Mouse (Mus musculus): ENCODE measurements around the gene Tmem200b. TPM values are rescaled to one million over a fixed set of nuclear protein-coding genes. Genes with fewer than 3 reads are reported as not detected.

Gene Tmem200b
- total RNA-seq, 2 experiments from 2014 or later, result not detected

- ATAC-seq (replicated peaks; ENCODE audit: poor library complexity, severe bottlenecking), result no peak
Measured at GRCm38 (mm10) chr4:131907912-131908311, 13.7 kb upstream of the Tmem200b start.

GRCm38 (mm10) chr4:131910237-131910994, 11.2 kb upstream of the Tmem200b start:
- ATAC-seq (replicated peaks; ENCODE audit: poor library complexity, severe bottlenecking), result peak; percentile 84

GRCm38 (mm10) chr4:131911521-131911920, 10.1 kb upstream of the Tmem200b start:
- no peak for ATAC-seq (replicated peaks; ENCODE audit: poor library complexity, severe bottlenecking)

GRCm38 (mm10) chr4:131913526-131913925, 8.0 kb upstream of the Tmem200b start:
- ATAC-seq (replicated peaks; ENCODE audit: poor library complexity, severe bottlenecking), result no peak

- ATAC-seq (replicated peaks; ENCODE audit: poor library complexity, severe bottlenecking), result no peak
Measured at GRCm38 (mm10) chr4:131914046-131914643, 7.4 kb upstream of the Tmem200b start.

GRCm38 (mm10) chr4:131914891-131915469, 6.6 kb upstream of the Tmem200b start:
- no peak for ATAC-seq (replicated peaks; ENCODE audit: poor library complexity, severe bottlenecking)

- no peak for ATAC-seq (replicated peaks; ENCODE audit: poor library complexity, severe bottlenecking)
Measured at GRCm38 (mm10) chr4:131915821-131916328, 5.7 kb upstream of the Tmem200b start.

GRCm38 (mm10) chr4:131916425-131916824, 5.1 kb upstream of the Tmem200b start:
- ATAC-seq (replicated peaks; ENCODE audit: poor library complexity, severe bottlenecking), result peak; percentile 69

GRCm38 (mm10) chr4:131917010-131917555, 4.5 kb upstream of the Tmem200b start:
- no peak for ATAC-seq (replicated peaks; ENCODE audit: poor library complexity, severe bottlenecking)

- ATAC-seq (replicated peaks; ENCODE audit: poor library complexity, severe bottlenecking), result no peak
Measured at GRCm38 (mm10) chr4:131918026-131918533, 3.5 kb upstream of the Tmem200b start.

GRCm38 (mm10) chr4:131918711-131919500, 2.7 kb upstream of the Tmem200b start:
- no peak for ATAC-seq (replicated peaks; ENCODE audit: poor library complexity, severe bottlenecking)

- no peak for ATAC-seq (replicated peaks; ENCODE audit: poor library complexity, severe bottlenecking)
Measured at GRCm38 (mm10) chr4:131919506-131920140, 1.9 kb upstream of the Tmem200b start.

- ATAC-seq (replicated peaks; ENCODE audit: poor library complexity, severe bottlenecking), result peak; percentile 20; the same call in 1 of the 2 replicates
Measured at GRCm38 (mm10) chr4:131920141-131920594, 1.4 kb upstream of the Tmem200b start.

GRCm38 (mm10) chr4:131920595-131921351, 798 bp upstream of the Tmem200b start:
- ATAC-seq (replicated peaks; ENCODE audit: poor library complexity, severe bottlenecking), result no peak

- ATAC-seq (replicated peaks; ENCODE audit: poor library complexity, severe bottlenecking), result no peak
Measured at GRCm38 (mm10) chr4:131922404-131922803, 833 bp downstream of the Tmem200b start.

- no peak for ATAC-seq (replicated peaks; ENCODE audit: poor library complexity, severe bottlenecking)
Measured at GRCm38 (mm10) chr4:131924096-131924810, 2.7 kb downstream of the Tmem200b start.

GRCm38 (mm10) chr4:131929146-131929545, 7.6 kb downstream of the Tmem200b start:
- no peak for ATAC-seq (replicated peaks; ENCODE audit: poor library complexity, severe bottlenecking)

GRCm38 (mm10) chr4:131939459-131939858, 17.9 kb downstream of the Tmem200b start:
- no peak for ATAC-seq (replicated peaks; ENCODE audit: poor library complexity, severe bottlenecking)
